Mouse (Mus musculus) hematopoietic stem cell, adult 5-6 weeks (primary cell): ENCODE results near the gene Gramd1c. TPM values are rescaled to one million over a fixed set of nuclear protein-coding genes. Genes with fewer than 3 reads are reported as not detected.
A peak's percentile ranks its signal among the peaks of the same experiment; 100 is the strongest.

ENCODE experiments used
- ATAC-seq, 2 experiments: fragments of 125-278 bp in 1 of 2; replicated peaks in 1 of 2; 2 replicates each; pipeline ENCODE4 v1.8.0; 2016 to 2017; ENCODE audit warnings: inconsistent platforms in 2 of 2, mild to moderate bottlenecking in 2 of 2, moderate number of reproducible peaks in 2 of 2, low read depth in 1 of 2, moderate TSS enrichment in 1 of 2; ENCODE audit not compliant: low FRiP score in 2 of 2, poor library complexity in 2 of 2, severe bottlenecking in 2 of 2, insufficient read depth in 1 of 2, low TSS enrichment in 1 of 2
- total RNA-seq: library from RNA; stranded (forward); fragments of 172-1452, 232-1000 nt; gene quantifications from 2 replicates; pipeline ENCODE4 v1.2.3, GENCODE M21; 2017

The Gramd1c gene
- total RNA-seq, 1 experiment from 2014 or later: 6.2 TPM

GRCm38 (mm10) chr16:44033365-44033764, 29.8 kb downstream of the Gramd1c start:
- no peak for ATAC-seq

DNA sequence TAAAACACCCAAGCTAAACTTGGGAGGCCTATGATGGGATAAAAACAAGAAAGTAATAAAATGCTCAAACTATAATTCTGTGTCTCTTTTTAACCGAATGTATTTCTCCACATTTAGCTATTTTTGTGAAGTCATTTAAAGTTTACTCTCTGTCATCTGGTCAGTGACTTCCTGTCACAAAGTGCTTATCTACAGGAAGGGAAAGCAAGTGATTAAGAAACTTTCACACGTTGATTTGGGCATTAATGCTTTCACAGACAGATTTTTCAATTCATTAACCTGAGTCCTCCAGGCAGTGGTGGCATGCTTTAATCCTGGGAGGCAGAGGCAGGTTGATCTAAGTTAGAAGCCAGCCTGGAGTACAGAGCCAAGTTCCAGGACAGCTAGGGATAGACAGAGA, 33.9 kb downstream of the Gramd1c start:
- 0 out of 4 replicates have a peak, but pooled peaks of 1 of the 2 experiments have one; percentile 30 for ATAC-seq

DNA sequence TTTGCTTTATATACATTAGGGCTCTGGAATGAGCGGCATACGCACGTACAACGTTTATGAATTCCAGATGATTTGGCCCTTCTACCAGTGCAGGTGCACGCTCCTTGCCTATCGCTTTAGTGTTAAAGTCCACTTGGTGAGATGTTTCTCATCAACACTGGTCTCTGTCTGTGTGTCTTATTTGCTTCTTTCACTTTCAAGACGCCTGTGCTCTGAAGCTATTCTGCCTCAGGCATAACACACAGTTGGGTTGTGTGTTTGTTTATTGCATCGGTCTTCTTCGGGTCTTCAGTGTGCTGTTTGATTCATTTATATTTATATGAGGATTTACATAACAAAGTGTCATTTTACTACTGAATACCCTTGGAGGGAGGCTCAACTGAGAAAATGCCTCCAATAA, 36.3 kb downstream of the Gramd1c start:
- no peak for ATAC-seq

DNA sequence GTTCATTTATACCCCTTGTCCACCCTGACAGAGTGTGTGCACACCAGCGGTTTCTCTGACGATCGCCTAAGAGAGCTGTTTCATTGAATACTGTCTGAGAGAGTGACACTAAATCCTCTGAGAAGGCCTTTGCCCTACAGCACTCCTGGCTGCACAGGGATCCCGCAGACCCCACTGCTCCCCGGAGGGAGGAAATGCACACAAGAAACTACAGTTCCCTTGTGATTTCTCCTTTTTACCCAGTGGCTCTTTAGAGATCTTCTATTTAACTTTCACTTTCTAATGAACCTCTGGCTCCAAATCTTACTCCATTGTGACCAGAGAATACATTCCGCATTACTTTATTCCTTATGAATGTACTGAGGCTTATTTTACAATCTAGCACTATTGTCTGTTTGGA, 36.9 kb downstream of the Gramd1c start:
- ATAC-seq: peak; percentile 75 to 78

DNA sequence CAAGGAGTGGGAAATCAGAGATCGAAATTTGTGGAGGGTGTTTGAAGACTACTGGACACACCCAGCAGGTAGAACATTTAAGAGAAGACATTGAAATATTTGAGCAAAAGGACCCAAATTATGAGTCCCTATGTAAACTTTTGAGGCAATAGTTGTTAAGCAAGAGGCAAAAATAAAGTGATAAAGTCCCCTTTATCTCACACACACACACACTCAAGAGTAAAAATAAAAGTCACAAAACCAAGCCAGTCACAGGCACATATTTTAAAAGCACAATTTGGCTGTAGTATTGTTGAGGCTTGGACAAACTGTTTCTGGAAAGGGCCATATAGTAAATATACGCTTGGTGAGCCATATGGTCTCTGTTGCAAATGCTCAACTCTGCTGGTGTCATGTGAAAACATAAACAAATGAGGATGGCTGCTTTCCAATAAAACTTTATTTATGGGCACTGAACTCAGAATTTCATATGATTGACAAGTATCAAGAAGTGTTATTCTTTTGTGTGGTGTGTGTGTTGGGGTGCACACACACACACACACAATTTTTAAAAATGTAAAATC, 44.1 kb downstream of the Gramd1c start:
- no peak for ATAC-seq

- ATAC-seq: peak; percentile 37 to 78
Observed at GRCm38 (mm10) chr16:44018372-44018771, 44.8 kb downstream of the Gramd1c start.

- ATAC-seq: no peak
Observed at GRCm38 (mm10) chr16:44017707-44018106, 45.4 kb downstream of the Gramd1c start.

- ATAC-seq: peak; percentile 95 to 99
Observed at GRCm38 (mm10) chr16:44016164-44016563, 47.0 kb downstream of the Gramd1c start.

- no peak for ATAC-seq
Observed at GRCm38 (mm10) chr16:44015416-44016158, 47.6 kb downstream of the Gramd1c start.

DNA sequence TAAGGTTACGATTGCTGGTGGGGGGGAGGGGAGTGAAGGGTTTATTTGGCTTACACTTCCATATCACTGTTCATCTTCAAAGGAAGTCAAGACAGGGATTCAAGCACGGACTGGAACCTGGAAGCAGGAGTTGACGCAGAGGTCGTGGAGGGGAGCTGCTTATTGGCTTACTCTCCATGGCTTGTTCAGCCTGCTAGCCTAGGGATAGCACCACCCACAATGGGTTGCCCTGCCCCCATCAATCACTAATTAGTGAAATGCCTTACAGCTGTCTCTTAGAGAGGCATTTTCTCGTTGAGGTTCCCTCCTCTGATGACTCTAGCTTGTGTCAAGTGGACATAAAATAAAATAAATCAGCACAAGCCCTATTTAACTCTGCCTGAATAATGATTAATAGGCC, 52.1 kb downstream of the Gramd1c start:
- ATAC-seq: no peak

DNA sequence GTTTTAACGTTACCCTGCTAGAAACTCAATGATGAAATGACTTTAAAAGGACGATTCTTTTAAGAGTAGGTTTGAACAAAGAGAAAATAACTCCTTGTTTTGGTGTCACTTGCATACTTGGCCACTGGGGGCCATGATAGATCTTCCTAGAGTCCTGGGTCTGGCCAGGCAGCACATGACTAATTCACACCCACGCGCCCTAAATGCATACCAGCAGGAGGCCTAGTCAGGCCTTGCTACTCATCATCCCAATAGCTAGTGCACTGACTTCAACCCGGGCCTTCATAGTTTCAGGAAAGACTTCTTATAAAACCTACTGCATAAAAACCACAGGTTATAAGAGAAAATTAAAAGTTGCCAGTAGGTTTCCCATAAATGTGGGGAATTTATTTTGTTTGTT, 61.1 kb downstream of the Gramd1c start:
- peak; percentile 78 to 94 for ATAC-seq

DNA sequence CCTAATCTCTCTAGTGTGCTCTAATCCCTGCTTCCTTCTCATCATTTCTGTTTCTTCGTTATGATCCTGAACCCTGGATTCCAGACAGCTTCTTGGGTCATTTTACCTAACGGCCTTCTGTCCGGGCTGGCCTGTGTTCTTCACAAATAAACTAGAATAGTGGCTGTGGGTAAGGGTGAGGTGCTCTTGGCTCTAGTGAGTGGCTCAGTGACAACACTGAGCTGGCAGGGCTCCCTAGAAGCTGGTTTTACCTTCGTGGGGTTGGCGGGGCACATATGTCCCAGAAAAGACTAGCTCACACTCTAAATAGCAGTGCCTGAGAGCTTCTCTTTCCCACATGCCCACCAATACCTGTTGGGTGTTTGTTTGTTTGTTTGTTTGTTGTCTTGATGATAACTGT, 63.6 kb downstream of the Gramd1c start:
- ATAC-seq: no peak

GRCm38 (mm10) chr16:43999111-43999510, 64.0 kb downstream of the Gramd1c start:
- no peak for ATAC-seq

- no peak for ATAC-seq
Observed at GRCm38 (mm10) chr16:43994623-43995022, 68.5 kb downstream of the Gramd1c start.

GRCm38 (mm10) chr16:43986299-43986698, 76.8 kb downstream of the Gramd1c start:
- no peak for ATAC-seq

DNA sequence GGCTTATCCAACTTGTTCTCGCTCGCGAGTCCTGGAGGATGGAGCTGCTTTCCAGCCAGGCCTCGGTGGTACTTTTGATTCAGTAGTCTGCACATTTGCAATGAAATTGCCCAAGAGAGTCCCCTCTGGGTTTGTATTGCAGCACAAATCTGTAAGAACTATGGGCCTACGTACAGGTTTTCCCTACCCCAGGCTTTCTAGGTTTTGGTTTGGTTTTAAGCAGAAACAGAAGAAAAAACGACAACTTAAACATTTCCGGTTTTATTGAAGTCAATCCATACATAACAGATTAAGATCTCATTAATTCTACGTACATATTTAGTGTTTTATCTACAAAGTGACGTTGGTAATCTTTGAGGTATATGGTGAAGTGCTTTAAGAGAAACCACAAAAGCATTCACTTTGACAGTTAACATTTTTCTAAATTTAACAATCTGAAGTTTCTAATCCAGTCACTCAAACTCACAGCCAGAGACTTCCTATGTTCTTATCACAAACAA, 83.0 kb downstream of the Gramd1c start:
- peak in 1 of 2 experiments; percentile 18; a peak in 1 of 4 replicates for ATAC-seq

DNA sequence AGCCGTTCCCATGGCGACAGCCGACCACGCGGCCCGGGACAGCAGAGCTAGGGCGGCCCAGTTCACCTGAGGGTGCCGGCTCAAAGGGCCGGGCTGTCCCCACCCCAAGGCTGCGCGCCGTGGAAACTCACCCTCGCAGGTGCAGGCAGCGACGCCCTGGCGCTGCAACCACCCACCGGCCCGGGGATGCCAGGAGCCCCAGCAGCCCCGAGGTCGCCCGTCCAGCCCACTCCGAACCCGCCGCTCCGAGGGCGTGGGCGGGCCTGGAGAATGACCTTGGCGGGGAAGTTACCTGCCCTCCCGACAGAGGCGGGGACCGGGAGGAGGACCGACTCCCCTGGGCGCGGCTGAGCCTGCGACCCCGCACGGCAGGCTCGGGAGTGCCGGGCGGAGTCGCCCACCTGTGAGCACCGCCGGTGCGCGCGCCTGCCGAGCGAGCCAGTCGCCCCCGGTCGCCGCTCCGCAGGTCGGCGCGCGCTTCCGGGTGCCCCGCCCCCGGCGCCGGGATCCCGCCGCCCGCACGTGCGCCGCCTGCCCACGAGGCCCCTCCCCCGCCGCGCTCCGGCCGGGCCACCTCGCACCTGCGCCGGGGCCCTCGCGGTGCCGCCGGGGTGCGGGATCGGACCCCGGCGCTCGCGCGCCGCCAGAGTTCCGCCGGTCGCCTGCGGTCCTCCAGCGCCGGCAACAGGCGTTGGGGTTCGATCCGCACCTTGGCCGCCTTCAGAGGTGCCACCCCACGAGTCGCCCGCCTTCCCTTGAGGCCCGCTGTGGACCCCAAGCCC, 83.6 kb downstream of the Gramd1c start, which contains the start of gene Zdhhc23:
TSS of gene Zdhhc23 (minus strand) at position 464 of the 782 bp plus-strand sequence.
- ATAC-seq: peak; percentile 17 to 54; a peak in 2 of 4 replicates

DNA sequence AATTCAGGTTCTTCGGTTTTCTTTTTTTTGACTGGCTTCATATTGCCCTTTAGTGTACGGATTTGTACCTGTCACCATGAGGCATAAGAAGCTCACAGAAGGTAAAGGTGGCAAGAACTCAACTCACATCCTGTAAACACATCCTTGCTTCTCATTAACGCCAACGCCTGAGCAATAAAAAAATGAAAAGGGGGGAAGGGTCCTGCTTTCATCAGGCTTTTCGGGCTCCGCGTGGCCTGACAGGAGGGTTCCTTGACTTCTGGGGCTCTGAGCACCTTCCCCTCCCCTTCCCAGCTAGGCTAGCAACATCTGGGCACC, 84.2 kb downstream of the Gramd1c start:
- peak in 1 of 2 experiments; percentile 64; a peak in 1 of 4 replicates for ATAC-seq
